Mouse (Mus musculus) MEL (cell line): ENCODE data around the gene Wfdc15b.

Experiments
- CHD2 ChIP-seq: IDR thresholded peaks from 2 replicates; pipeline ENCODE4 v1.6.1; 2011; ENCODE audit warnings: low read length, improper control_type of control experiment
- CTCF ChIP-seq, 3 experiments: IDR thresholded peaks in 2 of 3; conservative IDR thresholded peaks in 1 of 3; 2 replicates each; pipeline ENCODE4 v1.5.1; 2011 to 2012; ENCODE audit warnings: low read length in 3 of 3, low read depth in 2 of 3, mild to moderate bottlenecking in 2 of 3, improper control_type of control experiment in 1 of 3, inconsistent platforms in 1 of 3, mixed read lengths in 1 of 3, moderate library complexity in 1 of 3; ENCODE audit not compliant: control insufficient read depth in 1 of 3, insufficient read depth in 1 of 3, poor library complexity in 1 of 3, severe bottlenecking in 1 of 3
- ETS1 ChIP-seq: IDR thresholded peaks from 2 replicates; pipeline ENCODE4 v1.6.1; 2012; ENCODE audit warnings: low read depth, mild to moderate bottlenecking, inconsistent platforms, low read length, improper control_type of control experiment, moderate library complexity
- GABPA ChIP-seq: IDR thresholded peaks from 2 replicates; pipeline ENCODE4 v1.6.1; 2012; ENCODE audit warnings: low read depth, mild to moderate bottlenecking, inconsistent platforms, low read length, improper control_type of control experiment, moderate library complexity
- GATA1 ChIP-seq: IDR thresholded peaks from 2 replicates; pipeline ENCODE4 v1.6.1; 2011; ENCODE audit warnings: low read depth, low read length, improper control_type of control experiment
- KAT2A ChIP-seq: conservative IDR thresholded peaks from 2 replicates; pipeline ENCODE4 v1.6.1; 2012; ENCODE audit warnings: low read depth, low read length, improper control_type of control experiment, inconsistent platforms
- MAX ChIP-seq: IDR thresholded peaks from 2 replicates; pipeline ENCODE4 v1.6.1; 2011; ENCODE audit warnings: low read length, improper control_type of control experiment
- MYB ChIP-seq: IDR thresholded peaks from 2 replicates; pipeline ENCODE4 v1.6.1; 2011; ENCODE audit warnings: mild to moderate bottlenecking, low read depth, low read length, improper control_type of control experiment
- POLR2A ChIP-seq, 2 experiments: IDR thresholded peaks; 2 replicates each; pipeline ENCODE4 v1.6.1; 2011 to 2012; ENCODE audit warnings: low read length in 2 of 2, mild to moderate bottlenecking in 2 of 2, control low read depth in 1 of 2, improper control_type of control experiment in 1 of 2, low read depth in 1 of 2, moderate library complexity in 1 of 2; ENCODE audit not compliant: control insufficient read depth in 1 of 2, insufficient read depth in 1 of 2, poor library complexity in 1 of 2
- USF2 ChIP-seq, 2 experiments: IDR thresholded peaks; 2 replicates each; pipeline ENCODE4 v1.6.1; 2011 to 2012; ENCODE audit warnings: improper control_type of control experiment in 2 of 2, low read length in 2 of 2, borderline replicate concordance in 1 of 2, inconsistent platforms in 1 of 2, low read depth in 1 of 2, mild to moderate bottlenecking in 1 of 2; ENCODE audit not compliant: insufficient read depth in 1 of 2

- no peak for TF ChIP-seq MYB
- no peak for TF ChIP-seq ETS1
- TF ChIP-seq KAT2A, result no peak
- no peak for TF ChIP-seq CTCF (IDR thresholded peaks at IDR 0.05 in 2 of 3, conservative IDR thresholded peaks at IDR 0.05 in 1 of 3; ENCODE audit: control insufficient read depth in 1 of 3, insufficient read depth in 1 of 3, low read depth in 2 of 3, low read length in 3 of 3, poor library complexity in 1 of 3, severe bottlenecking in 1 of 3)
- no peak for TF ChIP-seq USF2 (IDR thresholded peaks at IDR 0.05; ENCODE audit: borderline replicate concordance in 1 of 2, insufficient read depth in 1 of 2, low read depth in 1 of 2, low read length in 2 of 2)
- no peak for TF ChIP-seq GABPA
- TF ChIP-seq CHD2, result no peak
- no peak for TF ChIP-seq GATA1
- no peak for TF ChIP-seq POLR2A (IDR thresholded peaks at IDR 0.05; ENCODE audit: control insufficient read depth in 1 of 2, insufficient read depth in 1 of 2, low read depth in 1 of 2, low read length in 2 of 2, poor library complexity in 1 of 2)
- no peak for TF ChIP-seq MAX
These were observed 38.7 kb downstream of the Wfdc15b start, which contains the start of gene Wfdc5 for GRCm38 (mm10) chr2:164182692-164183255.
